14 mouse cellular contexts compared by ENCODE assay signal in genomic region chr5:20997555-20997954, GRCm38 (mm10).
"Had no signal": no experiment of that assay in that cellular context is flagged by ENCODE, and none has a peak within 500 bp of the region (broad histone marks: within the 10 kb centered on the region; RNA-seq: fewer than 3 reads in every experiment).

No protein-coding gene starts in this region.

- DNase-seq: kidney, adult 11 months; kidney, adult 9 months; kidney, postnatal 36 days; lung, postnatal 14 days; thymus, postnatal 25 days had no signal

- H3K9ac ChIP-seq: limb, embryonic 12.5 days; lung, embryonic 15.5 days; midbrain, embryonic 15.5 days; neural tube, embryonic 12.5 days had no signal

- H3K9me3 ChIP-seq: lung, embryonic 15.5 days; midbrain, embryonic 15.5 days; neural tube, embryonic 12.5 days had no signal

- H3K27ac ChIP-seq: kidney, postnatal 0 days; layer of hippocampus, adult 2 months; limb, embryonic 12.5 days; lung, embryonic 15.5 days; macrophage; midbrain, embryonic 15.5 days; neural tube, embryonic 12.5 days; stomach, postnatal 0 days had no signal

- H3K4me1 ChIP-seq: limb, embryonic 12.5 days; lung, embryonic 15.5 days; midbrain, embryonic 15.5 days; neural tube, embryonic 12.5 days had no signal

- H3K27me3 ChIP-seq: limb, embryonic 12.5 days; lung, embryonic 15.5 days; midbrain, embryonic 15.5 days; neural tube, embryonic 12.5 days had no signal

- H3K4me2 ChIP-seq: limb, embryonic 12.5 days; lung, embryonic 15.5 days; midbrain, embryonic 11.5 days; midbrain, embryonic 15.5 days; neural tube, embryonic 12.5 days had no signal

- H3K4me3 ChIP-seq: layer of hippocampus, adult 2 months; limb, embryonic 12.5 days; lung, embryonic 15.5 days; midbrain, embryonic 15.5 days; neural tube, embryonic 12.5 days had no signal

- ATAC-seq: midbrain, embryonic 15.5 days had no signal
